Mouse (Mus musculus): ENCODE data around the gene Fyb. TPM values are rescaled to one million over a fixed set of nuclear protein-coding genes. Genes with fewer than 3 reads are reported as not detected.

The Fyb gene
- total RNA-seq, 1 experiment, result not detected

- Histone ChIP-seq H3K4me1 (ENCODE audit: control insufficient read depth in 2 of 2, insufficient read depth in 2 of 2, low read length in 2 of 2, poor library complexity in 1 of 2) (peaks cover 0 to 3% of the 10 kb centered on the region in 2 experiments; a peak in 1 of 4 replicates), H3K9me3 (ENCODE audit: control insufficient read depth, insufficient read depth, low read depth, low read length) (no peaks in the 10 kb centered on the region), H3K27ac (ENCODE audit: insufficient read depth, low read depth, low read length, poor library complexity, severe bottlenecking) (no peak overlapping the region), H3K4me3 (ENCODE audit: insufficient read depth in 1 of 2, low read depth in 1 of 2, low read length in 2 of 2, poor library complexity in 1 of 2, severe bottlenecking in 1 of 2) (no peak overlapping the region), H3K9ac (ENCODE audit: insufficient read depth, low read depth, low read length, poor library complexity, severe bottlenecking) (no peak overlapping the region), H3K36me3 (ENCODE audit: control insufficient read depth, insufficient read depth, low read length, poor library complexity, severe bottlenecking) (no peaks in the 10 kb centered on the region)
- DNase-seq (ENCODE audit: low read depth, low spot score), result no peak
- in situ Hi-C loops (cut with MboI; ENCODE audit: low sequenced_read_pairs in 2 of 2, unreplicated experiment in 2 of 2), result no loop called here
- TF ChIP-seq CHD2 (IDR thresholded peaks at IDR 0.05; ENCODE audit: low read depth, low read length) (no peak), HCFC1 (IDR thresholded peaks at IDR 0.05; ENCODE audit: borderline replicate concordance, insufficient read depth, low read length) (no peak), ZC3H11A (IDR thresholded peaks at IDR 0.05; ENCODE audit: borderline replicate concordance, low read depth, low read length) (no peak), MAFK (IDR thresholded peaks at IDR 0.05; ENCODE audit: insufficient read depth, low read depth, low read length) (no peak), ZNF384 (IDR thresholded peaks at IDR 0.05; ENCODE audit: low read depth, low read length) (no peak)
These were observed 135.4 kb downstream of the Fyb start for GRCm38 (mm10) chr15:6658081-6658480.

DNA sequence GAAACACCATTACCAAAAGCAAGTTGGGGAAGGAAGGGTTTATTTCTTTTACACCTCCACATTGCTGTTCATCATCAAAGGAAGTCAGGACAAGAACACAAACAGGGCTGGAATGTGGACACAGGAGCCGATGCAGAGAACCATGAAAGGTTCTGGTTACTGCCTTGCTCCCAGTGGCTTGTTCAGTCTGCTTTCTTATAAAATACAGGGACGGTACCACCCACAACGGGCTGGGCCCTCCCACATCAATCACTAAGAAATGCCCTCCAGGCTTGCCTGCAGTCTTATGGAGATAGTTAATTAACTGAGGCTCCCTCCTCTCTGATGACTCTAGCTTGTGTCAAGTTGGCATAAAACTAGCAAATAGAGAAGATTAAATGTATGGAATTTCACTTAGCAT, 139.3 kb downstream of the Fyb start:
- DNase-seq (ENCODE audit: low read depth, low spot score), result peak; percentile 38
- Histone ChIP-seq H3K4me1 (ENCODE audit: control insufficient read depth in 2 of 2, insufficient read depth in 2 of 2, low read length in 2 of 2, poor library complexity in 1 of 2) (peaks cover 6 to 7% of the 10 kb centered on the region in 2 experiments), H3K27ac (ENCODE audit: insufficient read depth, low read depth, low read length, poor library complexity, severe bottlenecking) (no peak overlapping the region), H3K36me3 (ENCODE audit: control insufficient read depth, insufficient read depth, low read length, poor library complexity, severe bottlenecking) (no peaks in the 10 kb centered on the region), H3K9me3 (ENCODE audit: control insufficient read depth, insufficient read depth, low read depth, low read length) (no peaks in the 10 kb centered on the region), H3K9ac (ENCODE audit: insufficient read depth, low read depth, low read length, poor library complexity, severe bottlenecking) (no peak overlapping the region), H3K4me3 (ENCODE audit: insufficient read depth in 1 of 2, low read depth in 1 of 2, low read length in 2 of 2, poor library complexity in 1 of 2, severe bottlenecking in 1 of 2) (no peak overlapping the region)
- TF ChIP-seq MAFK (IDR thresholded peaks at IDR 0.05; ENCODE audit: insufficient read depth, low read depth, low read length), result no peak
- no peak for TF ChIP-seq ZNF384 (IDR thresholded peaks at IDR 0.05; ENCODE audit: low read depth, low read length)
- TF ChIP-seq CHD2 (IDR thresholded peaks at IDR 0.05; ENCODE audit: low read depth, low read length), result no peak
- no peak for TF ChIP-seq HCFC1 (IDR thresholded peaks at IDR 0.05; ENCODE audit: borderline replicate concordance, insufficient read depth, low read length)
- no peak for TF ChIP-seq ZC3H11A (IDR thresholded peaks at IDR 0.05; ENCODE audit: borderline replicate concordance, low read depth, low read length)
- in situ Hi-C loops (cut with MboI; ENCODE audit: low sequenced_read_pairs in 2 of 2, unreplicated experiment in 2 of 2), result no loop called here

GRCm38 (mm10) chr15:6663991-6664390, 141.3 kb downstream of the Fyb start:
- no peak for TF ChIP-seq ZNF384 (IDR thresholded peaks at IDR 0.05; ENCODE audit: low read depth, low read length)
- no peak for TF ChIP-seq CHD2 (IDR thresholded peaks at IDR 0.05; ENCODE audit: low read depth, low read length)
- TF ChIP-seq MAFK (IDR thresholded peaks at IDR 0.05; ENCODE audit: insufficient read depth, low read depth, low read length), result no peak
- no peak for TF ChIP-seq ZC3H11A (IDR thresholded peaks at IDR 0.05; ENCODE audit: borderline replicate concordance, low read depth, low read length)
- no peak for TF ChIP-seq HCFC1 (IDR thresholded peaks at IDR 0.05; ENCODE audit: borderline replicate concordance, insufficient read depth, low read length)
- no peak for DNase-seq (ENCODE audit: low read depth, low spot score)
- Histone ChIP-seq H3K4me1 (ENCODE audit: control insufficient read depth in 2 of 2, insufficient read depth in 2 of 2, low read length in 2 of 2, poor library complexity in 1 of 2) (peaks cover 11 to 13% of the 10 kb centered on the region in 2 experiments), H3K9me3 (ENCODE audit: control insufficient read depth, insufficient read depth, low read depth, low read length) (no peaks in the 10 kb centered on the region), H3K4me3 (ENCODE audit: insufficient read depth in 1 of 2, low read depth in 1 of 2, low read length in 2 of 2, poor library complexity in 1 of 2, severe bottlenecking in 1 of 2) (no peak overlapping the region), H3K9ac (ENCODE audit: insufficient read depth, low read depth, low read length, poor library complexity, severe bottlenecking) (no peak overlapping the region), H3K27ac (ENCODE audit: insufficient read depth, low read depth, low read length, poor library complexity, severe bottlenecking) (no peak overlapping the region), H3K36me3 (ENCODE audit: control insufficient read depth, insufficient read depth, low read length, poor library complexity, severe bottlenecking) (no peaks in the 10 kb centered on the region)
- in situ Hi-C loops (cut with MboI; ENCODE audit: low sequenced_read_pairs in 2 of 2, unreplicated experiment in 2 of 2), result no loop called here

- Histone ChIP-seq H3K36me3 (ENCODE audit: control insufficient read depth, insufficient read depth, low read length, poor library complexity, severe bottlenecking) (no peaks in the 10 kb centered on the region), H3K4me1 (ENCODE audit: control insufficient read depth in 2 of 2, insufficient read depth in 2 of 2, low read length in 2 of 2, poor library complexity in 1 of 2) (peaks cover 13 to 15% of the 10 kb centered on the region in 2 experiments), H3K27ac (ENCODE audit: insufficient read depth, low read depth, low read length, poor library complexity, severe bottlenecking) (no peak overlapping the region), H3K9ac (ENCODE audit: insufficient read depth, low read depth, low read length, poor library complexity, severe bottlenecking) (no peak overlapping the region), H3K9me3 (ENCODE audit: control insufficient read depth, insufficient read depth, low read depth, low read length) (no peaks in the 10 kb centered on the region), H3K4me3 (ENCODE audit: insufficient read depth in 1 of 2, low read depth in 1 of 2, low read length in 2 of 2, poor library complexity in 1 of 2, severe bottlenecking in 1 of 2) (no peak overlapping the region)
- in situ Hi-C loops (cut with MboI; ENCODE audit: low sequenced_read_pairs in 2 of 2, unreplicated experiment in 2 of 2), result no loop called here
- no peak for TF ChIP-seq ZNF384 (IDR thresholded peaks at IDR 0.05; ENCODE audit: low read depth, low read length)
- TF ChIP-seq MAFK (IDR thresholded peaks at IDR 0.05; ENCODE audit: insufficient read depth, low read depth, low read length), result no peak
- no peak for TF ChIP-seq CHD2 (IDR thresholded peaks at IDR 0.05; ENCODE audit: low read depth, low read length)
- no peak for TF ChIP-seq ZC3H11A (IDR thresholded peaks at IDR 0.05; ENCODE audit: borderline replicate concordance, low read depth, low read length)
- no peak for TF ChIP-seq HCFC1 (IDR thresholded peaks at IDR 0.05; ENCODE audit: borderline replicate concordance, insufficient read depth, low read length)
- no peak for DNase-seq (ENCODE audit: low read depth, low spot score)
These were observed 143.4 kb downstream of the Fyb start for GRCm38 (mm10) chr15:6666072-6666471.
